Mouse (Mus musculus) lung, postnatal 4 days (tissue): ENCODE results near the gene Usp45.
"Not testable (repeated sequence)": the region's sequence is repeated elsewhere in the genome, so short reads cannot be mapped to it uniquely, and the experiment has no call there.

ENCODE experiments used
- DNase-seq, 2 experiments: peaks; one replicate each; pipeline ENCODE4 v3.0.0; 2021

Usp45 gene

DNA sequence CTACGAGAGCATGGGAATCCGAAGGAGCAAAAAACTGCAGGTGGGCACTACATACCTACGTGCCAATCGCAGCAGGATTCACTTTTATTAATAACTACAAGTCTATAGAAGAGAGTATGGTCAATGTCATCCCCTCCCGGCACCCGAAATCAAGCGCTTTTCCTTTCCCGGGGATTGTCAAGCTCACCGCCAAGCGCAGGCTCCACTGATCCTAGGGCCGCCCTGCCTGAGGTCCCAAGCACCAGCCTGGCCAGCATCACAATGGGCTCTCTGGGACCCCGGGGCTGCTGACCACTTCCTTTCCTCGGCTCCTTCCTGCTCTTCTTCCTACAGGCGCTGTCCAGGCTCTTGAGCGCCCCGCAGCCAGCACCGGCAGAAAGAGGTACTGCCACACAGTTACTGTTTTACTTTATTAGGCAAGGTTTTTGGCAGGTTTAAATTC, at the start of gene Usp45, which contains the start of gene Tstd3:
Gene Usp45 (plus strand): TSS at position 294 of the 442 bp plus-strand sequence.
Gene Tstd3 (minus strand): TSS at position 350 of the 442 bp plus-strand sequence.
- peak; percentile 81 to 83 for DNase-seq

DNA sequence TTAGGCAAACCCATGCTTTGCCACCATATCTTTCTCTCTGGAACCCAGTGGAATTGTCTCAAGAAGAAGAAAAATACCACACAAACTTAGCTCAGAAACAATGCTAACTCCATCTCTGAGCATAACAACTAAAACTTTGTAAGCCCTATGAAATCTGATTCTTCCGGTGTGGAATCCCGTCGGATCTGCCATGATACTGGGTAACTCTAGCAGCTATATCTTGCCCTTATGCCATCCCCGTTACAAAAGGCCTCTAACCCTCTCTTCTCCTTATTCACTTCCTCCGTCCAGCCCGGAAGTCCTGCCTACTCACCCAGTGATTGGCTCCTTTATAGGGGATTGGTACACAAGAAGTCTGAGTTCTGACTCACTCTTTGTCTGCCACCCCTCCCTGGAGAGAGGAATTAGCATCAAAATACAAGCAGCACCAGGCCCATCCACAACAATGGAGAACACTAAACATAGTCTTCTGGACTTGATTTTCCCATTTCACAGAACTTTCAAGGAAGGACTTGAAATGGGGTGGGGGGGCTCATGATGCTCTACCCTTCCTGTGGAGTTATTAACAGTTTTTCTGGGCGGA, 44.1 kb upstream of the Usp45 start:
- DNase-seq, result no peak

DNA sequence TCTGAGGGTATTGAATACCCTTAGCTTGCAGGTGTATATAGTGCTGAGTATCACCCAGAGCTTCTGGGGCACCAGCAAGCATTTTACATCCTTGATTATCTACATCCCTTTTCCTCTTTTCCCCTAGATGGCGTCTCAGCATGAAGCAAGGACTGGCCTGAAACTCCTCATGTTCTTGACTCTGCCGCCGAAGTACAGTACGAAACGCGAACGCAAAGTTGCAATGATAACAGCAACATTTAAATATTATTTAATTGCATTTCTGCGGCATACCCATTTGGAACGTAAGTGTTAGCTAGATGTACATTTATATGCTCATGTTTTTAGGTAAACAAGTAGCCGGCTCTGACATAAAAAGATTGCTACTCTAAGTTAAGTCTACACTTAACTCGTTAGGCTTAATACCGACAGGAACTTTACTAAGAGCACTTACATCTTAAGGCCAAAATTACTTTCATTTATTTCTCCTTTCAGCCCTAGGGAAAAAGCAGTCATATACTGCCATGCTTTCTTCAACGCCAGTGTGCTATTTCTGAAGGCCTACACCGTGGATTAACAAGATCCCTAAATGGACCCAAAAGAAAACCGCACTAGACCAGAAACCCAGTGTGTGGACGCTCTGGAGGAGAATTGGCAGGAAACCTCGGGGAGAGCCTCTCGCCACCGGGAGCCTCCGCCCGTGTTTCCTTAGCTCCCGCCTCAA, 39.9 kb upstream of the Usp45 start:
- peak in 1 of 2 experiments; percentile 41 for DNase-seq

DNA sequence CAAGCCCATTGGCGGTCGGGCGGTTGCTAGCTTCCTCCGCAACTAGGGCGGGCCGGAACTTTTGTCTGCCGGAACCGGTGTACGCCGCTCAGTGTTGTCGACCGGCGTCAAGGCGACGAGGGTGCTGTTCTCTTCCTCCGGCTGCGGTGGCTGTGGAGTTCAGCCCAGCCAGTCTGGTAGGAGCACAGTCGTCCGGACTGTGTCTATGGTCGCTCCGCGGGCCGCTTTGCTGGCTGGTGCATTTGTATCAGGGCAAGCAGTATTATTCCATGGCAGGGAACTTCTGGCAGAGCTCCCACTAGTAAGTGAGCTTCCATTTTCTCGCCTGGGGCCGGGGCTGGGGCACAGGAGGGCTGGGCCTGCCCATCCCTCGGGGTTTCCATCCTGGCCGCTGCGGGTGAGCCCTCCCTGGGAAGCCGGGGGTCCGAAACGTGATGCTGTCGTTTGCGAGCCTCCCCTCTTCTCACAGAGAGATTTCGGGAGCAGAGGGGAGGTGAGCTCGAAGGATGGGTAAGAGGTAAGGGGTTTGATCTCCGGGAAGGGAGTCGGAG, 39.3 kb upstream of the Usp45 start, which contains the start of gene Ccnc:
Gene Ccnc (plus strand): TSS at position 87 of the 551 bp plus-strand sequence.
- peak; percentile 94 to 95 for DNase-seq

DNA sequence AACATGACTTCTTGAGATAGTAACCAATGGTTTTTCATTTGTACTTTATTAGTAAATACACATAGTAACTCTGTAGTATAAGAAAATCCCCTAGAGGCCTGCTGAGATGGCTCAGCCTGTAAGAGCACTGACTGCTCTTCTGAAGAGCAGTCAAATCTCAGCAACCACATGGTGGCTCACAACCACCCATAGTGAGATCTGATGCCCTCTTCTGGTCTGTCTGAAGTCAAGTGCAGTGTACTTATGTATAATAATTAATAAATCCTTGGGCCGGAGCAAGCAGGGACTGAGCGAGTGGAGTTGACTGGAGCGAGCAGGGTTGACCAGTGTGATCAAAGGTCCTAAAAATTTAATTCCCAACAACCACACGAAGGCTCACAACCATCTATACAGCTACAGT, 27.8 kb upstream of the Usp45 start:
- DNase-seq, result no peak

DNA sequence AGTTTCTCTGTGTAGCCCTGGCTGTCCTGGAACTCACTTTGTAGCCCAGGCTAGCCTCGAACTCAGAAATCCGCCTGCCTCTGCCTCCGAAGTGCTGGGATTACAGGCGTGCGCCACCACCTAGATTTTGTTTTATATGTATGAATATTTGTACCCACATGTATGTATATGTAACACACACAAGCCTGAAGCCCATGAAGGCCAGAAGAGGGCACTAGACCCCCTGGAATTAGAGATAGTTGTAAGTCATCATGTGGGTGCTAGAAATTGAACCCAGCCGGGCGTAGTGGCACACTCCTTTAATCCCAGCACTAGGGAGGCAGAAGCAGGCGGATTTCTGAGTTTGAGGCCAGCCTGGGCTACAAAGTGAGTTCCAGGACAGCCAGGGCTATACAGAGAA, 22.8 kb upstream of the Usp45 start:
- DNase-seq, result not testable (repeated sequence)

DNA sequence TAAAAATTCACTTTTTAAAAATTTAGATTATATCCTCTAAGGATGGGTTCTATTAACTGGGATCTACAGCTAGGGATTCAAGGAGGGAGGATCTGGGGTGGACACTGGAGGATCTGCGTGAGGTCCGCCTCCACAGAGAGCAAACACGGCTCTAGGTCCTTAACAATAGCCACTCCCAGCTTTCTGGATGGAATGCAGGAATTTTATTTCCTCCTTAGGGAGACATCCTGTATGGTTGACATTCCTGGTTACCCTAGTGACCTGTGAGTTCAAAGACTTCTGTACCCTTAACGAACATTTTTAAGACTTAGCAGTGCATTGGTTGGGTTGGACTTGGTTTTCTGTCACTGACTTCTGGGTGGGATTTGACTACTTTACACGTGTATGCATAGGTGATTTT, 21.2 kb upstream of the Usp45 start:
- DNase-seq, result no peak

DNA sequence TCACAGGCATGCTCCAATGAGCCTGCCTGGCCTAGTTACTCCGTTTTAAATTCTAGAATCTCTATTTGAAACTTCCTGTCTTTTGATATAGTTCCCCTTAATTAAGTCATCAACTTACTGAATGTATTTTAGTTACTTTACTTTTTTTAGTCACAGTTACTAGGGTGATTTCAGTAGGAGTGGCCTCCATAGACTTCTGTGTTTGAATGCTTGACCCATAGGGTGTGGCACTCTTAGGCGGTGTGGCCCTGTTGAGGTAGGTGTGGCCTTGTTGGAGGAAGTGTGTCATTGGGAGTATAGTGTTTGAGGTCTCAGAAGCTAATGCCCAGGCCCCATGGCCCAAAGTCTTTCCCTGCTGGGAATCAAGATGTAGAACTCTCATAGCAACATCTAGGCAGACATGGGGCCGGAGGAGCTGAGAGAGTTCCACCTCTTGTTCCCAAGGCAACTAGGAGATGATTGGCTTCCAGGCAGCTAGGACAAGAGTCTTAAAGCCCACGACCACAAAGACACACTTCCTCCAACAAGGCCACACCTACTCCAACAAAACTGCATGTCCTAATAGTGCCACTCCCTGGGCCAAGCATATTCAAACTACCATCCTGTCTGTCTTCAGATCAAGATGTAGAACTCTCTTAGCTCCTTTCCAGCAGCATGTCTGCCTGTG, 11.7 kb upstream of the Usp45 start:
- peak; percentile 13 to 36 for DNase-seq

DNA sequence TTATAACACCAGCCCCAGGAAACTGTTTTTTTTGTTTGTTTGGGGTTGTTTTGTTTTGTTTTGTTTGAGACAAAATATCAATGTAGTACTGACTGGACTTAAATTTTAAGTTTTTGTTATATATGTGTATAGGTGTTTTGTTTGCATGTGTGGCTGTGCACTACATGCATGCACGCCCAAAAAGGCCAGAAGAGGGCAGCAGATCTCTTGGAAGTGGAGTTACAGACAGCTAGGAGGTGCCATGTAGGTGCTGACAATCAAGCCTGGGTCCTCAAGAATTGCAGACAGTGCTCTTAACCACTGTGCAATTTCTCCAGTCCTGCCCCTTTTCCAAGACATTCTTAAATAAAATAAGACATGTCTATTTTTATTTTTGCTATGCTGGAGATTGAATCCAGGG, 8.1 kb upstream of the Usp45 start:
- no peak for DNase-seq

DNA sequence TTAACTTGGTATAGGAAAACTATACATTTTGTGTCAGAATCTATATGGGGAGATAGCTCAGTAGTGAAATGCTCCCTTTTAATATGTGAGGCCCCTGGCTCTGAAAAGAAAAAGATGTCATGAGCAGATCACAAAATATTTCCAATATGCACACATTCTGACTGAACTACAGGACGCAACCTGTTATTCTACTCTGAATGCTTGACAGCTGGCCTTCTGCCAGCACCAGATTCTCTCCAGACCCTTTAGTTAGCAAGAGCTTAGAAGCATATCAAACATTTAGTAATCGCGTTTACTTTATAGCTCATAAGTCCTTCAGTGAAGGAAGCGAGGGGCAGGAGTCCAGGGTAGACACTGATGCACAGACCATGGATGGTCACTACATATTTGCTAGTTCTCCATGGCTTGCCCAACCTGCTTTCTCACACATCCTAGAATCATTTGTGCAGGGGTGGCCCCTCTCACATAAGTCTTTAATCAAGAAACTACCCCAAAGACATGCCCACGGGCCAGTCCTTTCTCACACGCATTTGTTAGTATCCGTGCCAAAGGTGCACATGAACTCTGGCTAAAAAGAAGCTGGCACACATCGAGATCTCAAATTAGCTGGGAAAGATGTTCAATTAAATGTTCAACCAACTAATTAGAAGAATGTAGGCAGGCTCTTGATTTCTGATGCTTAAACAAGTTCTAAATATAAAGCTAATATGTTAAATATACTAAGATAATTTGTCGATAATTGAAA, 5.4 kb upstream of the Usp45 start:
- peak; percentile 13 to 31 for DNase-seq

DNA sequence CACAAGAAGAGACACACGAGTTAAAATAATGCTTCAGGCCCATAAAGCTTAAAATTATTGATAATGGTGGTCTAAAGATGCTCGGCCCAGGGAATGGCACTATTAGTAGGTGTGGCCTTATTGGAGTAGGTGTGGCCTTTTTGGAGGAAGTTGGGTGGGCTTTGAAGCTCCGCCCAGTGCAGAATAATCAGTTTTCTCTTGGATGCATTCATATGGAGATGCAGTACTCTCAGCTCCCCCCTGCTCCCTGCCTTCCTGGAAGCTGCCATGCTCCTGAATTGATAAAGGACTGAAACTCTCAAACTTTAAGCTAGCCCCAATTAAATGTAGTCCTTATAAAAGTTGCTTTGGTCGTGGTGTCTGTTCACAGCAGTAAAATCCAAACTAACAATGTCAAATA, 3.1 kb upstream of the Usp45 start:
- no peak for DNase-seq

DNA sequence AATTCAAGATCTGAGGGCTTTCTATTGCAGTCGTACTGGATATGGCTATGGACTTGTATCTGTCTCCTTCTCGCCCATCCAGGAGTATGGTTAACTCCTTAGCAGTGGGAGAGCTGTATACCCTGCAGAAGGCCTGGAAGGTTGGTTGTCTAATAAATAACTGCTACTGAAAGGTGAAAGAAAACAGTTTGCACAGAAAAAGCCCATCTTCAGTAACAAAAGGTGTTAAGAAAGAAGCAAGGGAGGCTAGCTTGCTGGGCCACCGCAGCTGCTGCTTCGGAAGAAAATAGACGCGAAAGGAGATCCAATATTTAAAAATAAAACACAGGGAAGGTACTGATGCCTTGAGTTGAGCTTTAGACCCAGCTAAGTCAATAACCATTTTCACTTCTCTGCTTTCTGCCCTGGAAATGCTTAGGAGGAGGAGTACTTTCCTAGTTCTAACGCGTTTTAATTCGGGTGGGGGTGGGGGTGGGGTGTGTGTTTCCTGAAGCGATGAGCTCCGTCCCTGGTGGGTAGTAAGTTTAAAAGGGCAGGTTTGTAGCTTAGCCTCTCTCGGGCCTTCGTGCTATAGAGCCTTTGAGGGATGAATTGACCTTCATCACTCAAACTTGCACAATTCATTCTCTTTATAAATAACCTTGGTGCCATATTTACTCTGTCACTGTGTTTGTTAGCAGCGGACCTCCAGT, 639 bp upstream of the Usp45 start:
- DNase-seq, result no peak

DNA sequence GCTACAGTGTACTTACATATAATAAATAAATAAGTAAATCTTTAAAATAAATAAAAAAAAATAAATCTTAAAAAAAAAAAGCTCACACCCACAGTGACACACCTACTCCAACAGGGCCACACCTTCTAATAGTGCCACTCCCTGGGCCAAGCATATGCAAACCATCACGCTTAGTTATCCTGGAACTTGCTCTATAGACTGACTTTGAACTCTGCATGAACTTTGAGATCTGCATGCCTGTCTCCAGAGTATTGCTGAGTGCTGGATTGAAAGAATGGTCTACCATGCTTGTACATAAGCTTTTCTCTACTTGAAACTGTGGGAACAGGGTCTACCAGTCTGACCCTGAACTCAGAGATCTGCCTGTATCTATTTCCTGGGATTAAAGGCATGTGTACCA, 4.1 kb downstream of the Usp45 start:
- no peak for DNase-seq

DNA sequence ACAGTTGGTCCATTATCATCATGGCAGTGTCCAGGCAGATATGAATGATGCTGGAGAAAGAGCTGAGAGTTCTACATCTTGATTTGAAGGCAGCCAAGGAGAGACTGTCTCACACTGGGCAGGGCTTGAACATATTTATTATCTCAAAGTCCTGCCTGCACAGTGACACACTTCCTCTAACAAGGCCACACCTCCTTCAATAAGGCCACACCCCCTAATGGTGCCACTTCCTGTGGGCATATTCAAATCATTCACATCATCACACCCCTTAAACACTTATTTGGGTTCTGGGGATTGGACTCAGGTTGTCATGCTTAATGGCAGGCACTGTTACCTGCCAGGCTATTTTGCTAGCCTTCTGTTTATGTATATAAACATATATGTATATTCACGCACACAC, 5.3 kb downstream of the Usp45 start:
- no peak for DNase-seq

DNA sequence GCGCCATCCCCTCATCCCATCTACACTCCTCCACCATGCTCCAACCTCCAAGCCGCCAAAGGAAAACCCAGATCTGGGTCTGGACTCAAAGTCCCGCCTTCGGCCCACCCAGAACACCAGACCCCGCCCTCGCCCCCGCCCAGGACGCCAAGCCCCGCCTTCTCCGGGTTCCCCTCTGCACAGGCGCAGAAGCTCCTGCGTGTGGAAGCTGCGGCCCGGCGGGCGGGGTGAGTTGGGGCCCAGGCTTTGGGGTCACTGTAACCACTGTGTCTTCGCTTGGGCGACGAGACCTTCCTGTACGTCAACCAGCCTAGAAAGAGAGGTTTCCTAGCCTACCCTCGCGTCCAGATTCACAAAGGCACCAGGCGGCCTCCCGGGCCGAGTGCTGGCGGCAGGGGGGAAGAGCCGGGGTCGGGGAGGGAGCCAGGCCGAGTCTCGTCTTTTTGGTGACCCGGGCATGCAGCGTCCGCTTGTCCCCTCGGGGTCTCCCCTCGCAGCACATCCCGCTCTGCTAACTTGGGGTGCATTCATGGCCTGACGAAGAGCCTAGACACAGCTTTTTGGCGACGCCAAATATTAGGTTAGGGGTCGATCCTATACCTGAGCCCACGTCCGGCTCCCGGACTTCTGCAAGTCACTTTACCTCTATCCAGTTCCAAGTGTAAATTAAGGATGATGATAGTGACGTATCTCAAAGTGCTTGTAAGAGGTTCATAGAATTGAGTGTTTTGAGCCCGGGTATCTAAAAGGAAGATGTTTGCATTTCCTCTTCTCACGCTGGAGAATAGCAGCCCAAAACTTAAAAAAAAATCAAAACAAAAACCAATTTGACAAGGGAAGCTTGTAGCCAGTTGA, 9.4 kb downstream of the Usp45 start:
- DNase-seq, result peak; percentile 91 to 93

DNA sequence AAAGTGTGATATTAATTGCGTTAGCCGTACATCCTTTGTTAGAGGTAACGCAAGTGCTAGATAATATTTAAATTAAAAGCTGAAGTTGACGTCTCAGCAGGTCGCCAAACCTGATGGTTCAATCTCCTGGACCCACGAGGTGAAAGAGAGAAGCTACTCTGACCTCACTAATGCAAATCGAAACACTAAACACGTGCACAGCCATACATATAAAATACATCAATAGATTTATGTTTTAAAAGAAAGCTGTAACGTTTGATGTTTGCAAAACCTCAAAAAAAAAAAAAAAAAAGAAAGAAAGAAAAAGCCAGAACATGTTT, 9.9 kb downstream of the Usp45 start:
- DNase-seq, result no peak

DNA sequence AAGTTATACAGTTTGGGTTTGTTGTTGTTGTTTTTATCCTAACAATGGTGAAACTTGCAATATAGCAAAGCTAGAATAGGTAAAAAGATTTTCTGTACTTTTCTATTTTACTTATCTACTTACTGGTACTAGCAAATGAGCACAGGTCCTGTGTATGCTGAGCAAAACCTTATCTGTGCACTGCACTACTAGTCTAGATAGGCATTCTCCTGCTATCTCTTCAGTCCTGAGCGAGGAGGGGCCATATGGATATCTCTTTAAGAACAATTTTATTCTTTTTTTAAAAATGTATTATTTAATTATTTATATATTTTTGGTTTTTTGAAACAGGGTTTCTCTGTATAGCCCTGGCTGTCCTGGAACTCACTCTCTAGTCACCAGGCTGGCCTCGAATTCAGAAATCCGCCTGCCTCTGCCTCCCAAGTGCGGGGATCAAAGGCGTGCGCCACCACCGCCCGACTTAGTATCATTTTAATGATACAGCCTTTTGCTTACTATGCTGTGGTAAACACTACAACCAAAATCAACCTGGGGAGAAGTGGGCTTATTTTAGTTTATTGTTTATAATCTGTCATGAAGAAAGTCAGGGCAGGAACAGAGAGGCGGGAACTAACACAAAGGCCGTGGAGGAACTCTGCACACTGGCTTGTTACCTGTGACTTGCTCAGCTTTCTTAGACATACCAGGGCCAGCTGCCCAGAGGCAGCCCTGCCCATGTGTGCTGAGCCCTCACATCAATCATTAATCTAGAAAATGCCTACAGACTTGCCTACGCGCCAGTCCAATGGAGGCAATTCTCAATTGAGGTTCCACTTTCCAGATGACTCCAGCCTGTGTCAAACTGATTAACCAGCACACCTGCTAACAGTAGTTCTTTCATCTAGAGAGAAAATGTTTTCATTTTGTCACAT, 14.1 kb downstream of the Usp45 start:
- DNase-seq, result no peak

DNA sequence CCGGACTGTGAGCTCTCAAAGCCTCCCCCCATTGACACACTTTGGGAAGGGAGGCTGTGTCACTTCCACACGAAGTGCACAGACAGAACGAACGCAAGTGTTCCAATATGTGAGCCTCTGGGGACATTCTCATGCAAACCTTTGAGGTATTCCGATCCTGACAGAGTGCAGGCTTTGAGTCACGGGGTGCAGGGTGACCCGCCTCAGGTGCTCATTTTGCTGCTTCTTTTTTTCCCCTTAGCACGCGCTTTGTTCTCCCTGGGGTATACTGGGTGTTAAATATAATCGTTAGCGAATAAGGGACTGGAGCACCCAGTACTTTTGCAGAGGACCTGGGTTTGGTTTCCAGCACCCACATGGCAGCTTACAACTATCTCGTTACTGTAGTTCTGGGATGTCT, 19.3 kb downstream of the Usp45 start:
- no peak for DNase-seq

DNA sequence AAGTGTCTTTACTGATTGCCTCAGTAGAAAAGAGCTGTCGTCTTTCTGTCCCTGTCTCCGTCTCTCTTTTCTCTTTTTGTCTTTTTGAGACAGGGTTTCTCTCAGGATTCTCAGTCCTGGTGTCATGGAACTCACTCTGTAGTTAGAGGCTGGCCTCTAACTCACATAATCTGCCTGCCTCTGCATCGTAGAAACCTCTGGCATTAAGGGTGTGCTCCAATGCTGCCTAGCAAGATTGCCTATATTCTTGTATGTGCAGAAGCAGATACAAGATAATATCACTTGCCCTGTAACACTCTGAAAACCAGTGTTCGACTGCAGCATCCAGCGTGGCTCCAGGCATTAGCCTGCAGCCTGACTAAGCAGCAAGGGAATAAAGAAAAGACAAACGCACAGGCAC, 21.9 kb downstream of the Usp45 start:
- DNase-seq, result no peak

DNA sequence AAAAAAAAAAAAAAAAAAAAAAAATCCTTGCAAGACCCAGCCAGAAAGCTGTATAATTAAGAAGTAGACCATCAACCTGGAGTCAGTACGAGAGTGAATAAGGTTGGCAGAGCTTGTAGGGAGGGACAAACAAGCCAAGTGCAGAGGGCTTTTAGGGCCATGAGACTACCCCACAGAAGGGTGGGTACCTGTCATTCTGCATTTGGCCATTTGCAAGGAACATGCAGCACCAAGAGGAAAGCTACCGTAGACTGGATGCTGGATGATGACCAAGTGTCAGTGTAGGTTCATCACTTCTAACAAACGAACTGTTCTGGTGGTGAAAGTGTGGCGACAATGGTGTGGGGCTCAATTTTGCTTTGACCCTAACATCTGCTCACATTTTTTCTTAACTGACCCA, 22.9 kb downstream of the Usp45 start:
- DNase-seq, result no peak
